Mouse (Mus musculus) forebrain, embryonic 14.5 days (tissue): ENCODE results near the gene Zfp697. TPM values are rescaled to one million over a fixed set of nuclear protein-coding genes. Genes with fewer than 3 reads are reported as not detected.
A peak's percentile ranks its signal among the peaks of the same experiment; 100 is the strongest.
"Not testable (repeated sequence)": the region's sequence is repeated elsewhere in the genome, so short reads cannot be mapped to it uniquely, and the experiment has no call there.

Experiments used
- ATAC-seq: fragments of 200-750 bp; cut with Nextera tagmentation; 2 replicates; pipeline ENCODE4 v1.8.0; 2017; ENCODE audit warnings: mild to moderate bottlenecking, moderate library complexity
- DNase-seq: peaks from one replicate; pipeline ENCODE4 v3.0.0-alpha.2; 2015; ENCODE audit warnings: low spot score
- H3K27ac ChIP-seq: fragments of 300-500 bp; sonication (generic); 2 replicates; pipeline ENCODE4 v1.5.1; 2014; ENCODE audit warnings: low read depth, mild to moderate bottlenecking, control low read depth, low read length, moderate library complexity
- H3K27me3 ChIP-seq: fragments of 300-500 bp; sonication (generic); replicated peaks from 2 replicates; pipeline ENCODE4 v1.6.1; 2014; ENCODE audit warnings: low read length, control low read depth, mixed read lengths; ENCODE audit not compliant: control insufficient read depth, insufficient read depth
- H3K36me3 ChIP-seq: fragments of 300-500 bp; sonication (generic); 2 replicates; pipeline ENCODE4 v1.6.1; 2014; ENCODE audit warnings: low read length, control low read depth; ENCODE audit not compliant: control insufficient read depth, insufficient read depth
- H3K4me1 ChIP-seq: fragments of 300-500 bp; sonication (generic); 2 replicates; pipeline ENCODE4 v1.6.1; 2014; ENCODE audit warnings: antibody characterized with exemption, low read length, control low read depth; ENCODE audit not compliant: control insufficient read depth, insufficient read depth
- H3K4me2 ChIP-seq: fragments of 300-500 bp; sonication (generic); 2 replicates; pipeline ENCODE4 v1.6.1; 2014; ENCODE audit warnings: mild to moderate bottlenecking, control low read depth, low read length
- H3K4me3 ChIP-seq: fragments of 300-500 bp; sonication (generic); 2 replicates; pipeline ENCODE4 v1.5.1; 2014; ENCODE audit warnings: low read depth, low read length, control low read depth
- H3K9ac ChIP-seq: fragments of 300-500 bp; sonication (generic); 2 replicates; pipeline ENCODE4 v1.6.1; 2014; ENCODE audit warnings: mild to moderate bottlenecking, low read length, control low read depth, moderate library complexity
- H3K9me3 ChIP-seq: fragments of 300-500 bp; sonication (generic); replicated peaks from 2 replicates; pipeline ENCODE4 v1.6.1; 2016; ENCODE audit warnings: low read length, control low read depth, mixed read lengths; ENCODE audit not compliant: control insufficient read depth
- WGBS: fragments of 180-500 bp; shearing (Covaris S2); extraction: QIAGEN DNeasy Blood & Tissue Kit; methylation state at CpG from one replicate; pipeline ENCODE4 v1.1.7; 2014; 5-methylcytosine and 5-hydroxymethylcytosine counted together
- polyA plus RNA-seq: library from polyadenylated mRNA; unstranded; fragments of >200 nt; fragmentation: Nextera tagmentation; extraction: Ambion mirVana; gene quantifications from 2 replicates; pipeline ENCODE4 v1.2.1, GENCODE M21; 2014

Gene Zfp697
- polyA plus RNA-seq, 1 experiment from 2014 or later = 16.0 TPM

GRCm38 (mm10) chr3:98383024-98383790, 946 bp downstream of the Zfp697 start:
- Histone ChIP-seq H3K9me3 (no peaks in the 10 kb centered on the region), H3K27ac (peak overlapping the region; percentile 83; the same call in 1 of the 2 replicates), H3K27me3 (no peaks in the 10 kb centered on the region), H3K36me3 (no peaks in the 10 kb centered on the region), H3K9ac (peak overlapping the region; percentile 95), H3K4me3 (peak overlapping the region; percentile 84), H3K4me1 (peaks cover 12% of the 10 kb centered on the region; the same call in 1 of the 2 replicates), H3K4me2 (peak overlapping the region; percentile 87)
- peak; percentile 11 for DNase-seq
- 10% methylated on average over 21 of the region's 21 CpGs for WGBS
- peak; percentile 19 for ATAC-seq

GRCm38 (mm10) chr3:98387086-98387485, 4.8 kb downstream of the Zfp697 start:
- peaks cover 12% of the 10 kb centered on the region; the same call in 1 of the 2 replicates for H3K4me1 ChIP-seq
- ATAC-seq (no peak), DNase-seq (no peak)
- no peaks in the 10 kb centered on the region for H3K36me3 ChIP-seq
- WGBS = 84% methylated on average over 4 of the region's 4 CpGs
- H3K9me3 ChIP-seq = no peaks in the 10 kb centered on the region
- no peak overlapping the region for H3K4me3 ChIP-seq
- no peak overlapping the region for H3K4me2 ChIP-seq
- H3K27me3 ChIP-seq = no peaks in the 10 kb centered on the region
- no peak overlapping the region for H3K27ac ChIP-seq
- H3K9ac ChIP-seq = no peak overlapping the region

- no peak overlapping the region for H3K4me2 ChIP-seq
- H3K27me3 ChIP-seq = no peaks in the 10 kb centered on the region
- DNase-seq (no peak), ATAC-seq (no peak)
- no peaks in the 10 kb centered on the region for H3K36me3 ChIP-seq
- H3K4me1 ChIP-seq = peaks cover 12% of the 10 kb centered on the region; the same call in 1 of the 2 replicates
- no peak overlapping the region for H3K9ac ChIP-seq
- 83% methylated on average over 7 of the region's 7 CpGs for WGBS
- no peaks in the 10 kb centered on the region for H3K9me3 ChIP-seq
- H3K27ac ChIP-seq = no peak overlapping the region
- H3K4me3 ChIP-seq = no peak overlapping the region
Measured at GRCm38 (mm10) chr3:98387756-98388155, 5.5 kb downstream of the Zfp697 start.

- Histone ChIP-seq H3K27me3 (no peaks in the 10 kb centered on the region), H3K4me3 (no peak overlapping the region), H3K36me3 (no peaks in the 10 kb centered on the region), H3K27ac (no peak overlapping the region), H3K4me2 (no peak overlapping the region), H3K4me1 (no peaks in the 10 kb centered on the region; the same call in 1 of the 2 replicates), H3K9ac (no peak overlapping the region), H3K9me3 (no peaks in the 10 kb centered on the region)
- ATAC-seq (no peak), DNase-seq (peak; percentile 33)
- 53% methylated on average over 3 of the region's 3 CpGs for WGBS
Measured at GRCm38 (mm10) chr3:98389305-98389704, 7.0 kb downstream of the Zfp697 start.

- not testable (repeated sequence) for H3K4me3 ChIP-seq, ATAC-seq, DNase-seq, H3K4me1 ChIP-seq, H3K9ac ChIP-seq, H3K4me2 ChIP-seq, H3K9me3 ChIP-seq, H3K27me3 ChIP-seq, H3K36me3 ChIP-seq, H3K27ac ChIP-seq
- 92% methylated on average over 9 of the region's 9 CpGs for WGBS
Measured at GRCm38 (mm10) chr3:98404268-98404895, 22.1 kb downstream of the Zfp697 start.

- H3K36me3 ChIP-seq, H3K9ac ChIP-seq: not testable (repeated sequence)
- WGBS = 87% methylated on average over 5 of the region's 6 CpGs
Measured at GRCm38 (mm10) chr3:98405877-98406276, 23.6 kb downstream of the Zfp697 start.

GRCm38 (mm10) chr3:98406569-98407144, 24.4 kb downstream of the Zfp697 start:
- DNase-seq, H3K4me2 ChIP-seq, H3K4me1 ChIP-seq, H3K27ac ChIP-seq, H3K4me3 ChIP-seq, H3K9me3 ChIP-seq, H3K9ac ChIP-seq, H3K36me3 ChIP-seq, H3K27me3 ChIP-seq, ATAC-seq: not testable (repeated sequence)
- WGBS = 69% methylated on average over 12 of the region's 12 CpGs

More at GRCm38 (mm10) chr3:98405877-98406276, 23.6 kb downstream of the Zfp697 start:
- H3K4me3 ChIP-seq, H3K9me3 ChIP-seq, DNase-seq, ATAC-seq, H3K4me2 ChIP-seq, H3K4me1 ChIP-seq, H3K27ac ChIP-seq, H3K27me3 ChIP-seq: not testable (repeated sequence)

GRCm38 (mm10) chr3:98407261-98407780, 25.1 kb downstream of the Zfp697 start:
- ATAC-seq, H3K9ac ChIP-seq, DNase-seq, H3K9me3 ChIP-seq, H3K4me3 ChIP-seq, H3K4me1 ChIP-seq, H3K4me2 ChIP-seq, H3K27me3 ChIP-seq, H3K36me3 ChIP-seq, H3K27ac ChIP-seq: not testable (repeated sequence)
- 71% methylated on average over 5 of the region's 5 CpGs for WGBS
